Mouse (Mus musculus): ENCODE measurements around the gene Ugt1a7c. TPM values are rescaled to one million over a fixed set of nuclear protein-coding genes. Genes with fewer than 3 reads are reported as not detected.

Gene Ugt1a7c
- polyA plus RNA-seq, 1 experiment from 2014 or later, result 0.70 TPM

DNA sequence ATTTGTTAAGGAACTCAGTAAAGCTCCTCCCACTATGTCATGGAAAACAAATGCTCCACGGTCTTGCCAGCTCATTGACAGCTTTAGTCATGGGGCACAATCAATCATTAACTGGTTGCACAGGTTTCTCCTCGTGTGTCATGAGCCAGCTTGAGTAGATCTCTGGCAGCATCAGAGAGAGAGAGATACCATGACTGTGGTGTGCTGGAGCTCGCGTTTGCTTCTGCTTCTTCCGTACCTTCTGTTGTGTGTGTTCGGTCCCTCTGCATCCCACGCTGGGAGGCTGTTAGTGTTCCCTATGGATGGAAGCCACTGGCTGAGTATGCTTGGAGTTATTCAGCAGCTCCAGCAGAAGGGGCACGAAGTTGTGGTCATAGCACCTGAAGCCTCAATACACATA lies 117.0 kb downstream of the Ugt1a7c start, which contains the start of gene Ugt1a1:
TSS of gene Ugt1a1 (plus strand) at position 148 of the 400 bp plus-strand sequence.
- Histone ChIP-seq H3K36me3 (replicated peaks) (no peaks in the 10 kb centered on the region), H3K9ac (no peak within 1 kb of the TSS), H3K9me3 (peaks cover 52% of the 10 kb centered on the region), H3K4me2 (no peak within 1 kb of the TSS), H3K27ac (no peak within 1 kb of the TSS), H3K27me3 (no peaks in the 10 kb centered on the region), H3K4me1 (no peaks in the 10 kb centered on the region), H3K4me3 (replicated peaks) (no peak within 1 kb of the TSS)
- WGBS, result 70% methylated on average over 8 of the region's 8 CpGs
- ATAC-seq (ENCODE audit: low FRiP score), result no peak

DNA sequence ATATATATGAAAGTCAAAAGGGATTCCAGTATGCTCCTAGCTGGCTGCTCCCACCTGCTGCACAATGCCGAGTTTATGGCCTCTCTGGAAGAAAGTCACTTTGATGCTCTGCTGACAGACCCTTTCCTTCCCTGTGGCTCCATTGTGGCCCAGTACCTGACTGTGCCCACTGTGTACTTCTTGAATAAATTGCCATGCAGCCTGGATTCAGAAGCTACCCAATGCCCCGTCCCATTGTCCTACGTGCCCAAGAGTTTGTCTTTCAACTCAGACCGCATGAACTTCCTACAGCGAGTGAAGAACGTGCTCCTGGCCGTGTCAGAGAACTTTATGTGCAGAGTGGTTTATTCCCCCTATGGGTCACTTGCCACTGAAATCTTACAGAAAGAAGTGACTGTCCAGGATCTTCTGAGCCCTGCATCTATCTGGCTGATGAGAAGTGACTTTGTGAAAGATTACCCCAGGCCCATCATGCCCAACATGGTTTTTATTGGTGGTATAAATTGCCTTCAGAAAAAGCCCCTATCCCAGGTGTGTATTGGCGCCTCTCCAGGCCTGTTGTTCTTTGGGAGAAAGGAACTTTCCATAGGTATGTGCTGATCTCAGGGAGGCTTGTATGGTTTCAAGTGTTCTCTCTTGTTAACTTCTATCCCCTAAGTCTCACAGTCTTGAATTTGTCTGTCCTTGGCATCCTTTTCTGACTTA lies 117.6 kb downstream of the Ugt1a7c start:
- H3K4me2 ChIP-seq, result no peak overlapping the region
- ATAC-seq (ENCODE audit: low FRiP score), result peak; percentile 22
- H3K4me3 ChIP-seq (replicated peaks), result no peak overlapping the region
- H3K4me1 ChIP-seq, result no peaks in the 10 kb centered on the region
- H3K27me3 ChIP-seq, result no peaks in the 10 kb centered on the region
- no peaks in the 10 kb centered on the region for H3K36me3 ChIP-seq (replicated peaks)
- no peak overlapping the region for H3K27ac ChIP-seq
- 64% methylated on average over 8 of the region's 8 CpGs for whole genome bisulfite sequencing
- H3K9me3 ChIP-seq, result peaks cover 59% of the 10 kb centered on the region
- H3K9ac ChIP-seq, result no peak overlapping the region

- Histone ChIP-seq H3K36me3 (replicated peaks) (no peaks in the 10 kb centered on the region), H3K4me1 (no peaks in the 10 kb centered on the region), H3K27ac (no peak overlapping the region), H3K4me3 (replicated peaks) (no peak overlapping the region), H3K9me3 (peaks cover 61% of the 10 kb centered on the region), H3K4me2 (no peak overlapping the region), H3K27me3 (no peaks in the 10 kb centered on the region), H3K9ac (no peak overlapping the region)
- no peak for ATAC-seq (ENCODE audit: low FRiP score)
- WGBS, result 79% methylated on average over 1 of the region's 1 CpGs
Observed at GRCm38 (mm10) chr1:88213061-88213460, 118.2 kb downstream of the Ugt1a7c start.

- no peak overlapping the region for H3K27ac ChIP-seq
- no peaks in the 10 kb centered on the region for H3K36me3 ChIP-seq (replicated peaks)
- H3K27me3 ChIP-seq, result no peaks in the 10 kb centered on the region
- no peak overlapping the region for H3K4me2 ChIP-seq
- H3K4me1 ChIP-seq, result no peaks in the 10 kb centered on the region
- no peak overlapping the region for H3K4me3 ChIP-seq (replicated peaks)
- peaks cover 61% of the 10 kb centered on the region for H3K9me3 ChIP-seq
- H3K9ac ChIP-seq, result no peak overlapping the region
- ATAC-seq (ENCODE audit: low FRiP score), result no peak
- 86% methylated on average over 2 of the region's 2 CpGs for WGBS
Observed at GRCm38 (mm10) chr1:88213766-88214461, 119.1 kb downstream of the Ugt1a7c start.

- no peak overlapping the region for H3K27ac ChIP-seq
- H3K9me3 ChIP-seq, result peaks cover 61% of the 10 kb centered on the region
- ATAC-seq (ENCODE audit: low FRiP score), result no peak
- H3K4me3 ChIP-seq (replicated peaks), result no peak overlapping the region
- no peak overlapping the region for H3K4me2 ChIP-seq
- no peaks in the 10 kb centered on the region for H3K27me3 ChIP-seq
- H3K9ac ChIP-seq, result no peak overlapping the region
- WGBS, result 82% methylated on average over 2 of the region's 2 CpGs
- no peaks in the 10 kb centered on the region for H3K36me3 ChIP-seq (replicated peaks)
- H3K4me1 ChIP-seq, result no peaks in the 10 kb centered on the region
Observed at GRCm38 (mm10) chr1:88214462-88214952, 119.6 kb downstream of the Ugt1a7c start.

GRCm38 (mm10) chr1:88215466-88216380 lies 120.9 kb downstream of the Ugt1a7c start:
- no peak overlapping the region for H3K4me3 ChIP-seq (replicated peaks)
- H3K36me3 ChIP-seq (replicated peaks), result no peaks in the 10 kb centered on the region
- H3K9me3 ChIP-seq, result peaks cover 61% of the 10 kb centered on the region
- WGBS, result 72% methylated on average over 10 of the region's 10 CpGs
- ATAC-seq (ENCODE audit: low FRiP score), result no peak
- H3K27ac ChIP-seq, result no peak overlapping the region
- H3K4me1 ChIP-seq, result no peaks in the 10 kb centered on the region
- H3K4me2 ChIP-seq, result no peak overlapping the region
- no peak overlapping the region for H3K9ac ChIP-seq
- H3K27me3 ChIP-seq, result no peaks in the 10 kb centered on the region

GRCm38 (mm10) chr1:88216551-88216950 lies 121.7 kb downstream of the Ugt1a7c start:
- peaks cover 58% of the 10 kb centered on the region for H3K9me3 ChIP-seq
- no peak for ATAC-seq (ENCODE audit: low FRiP score)
- H3K36me3 ChIP-seq (replicated peaks), result no peaks in the 10 kb centered on the region
- H3K9ac ChIP-seq, result no peak overlapping the region
- WGBS, result 57% methylated on average over 2 of the region's 2 CpGs
- H3K4me1 ChIP-seq, result no peaks in the 10 kb centered on the region
- no peak overlapping the region for H3K4me3 ChIP-seq (replicated peaks)
- no peak overlapping the region for H3K27ac ChIP-seq
- H3K4me2 ChIP-seq, result no peak overlapping the region
- H3K27me3 ChIP-seq, result no peaks in the 10 kb centered on the region

DNA sequence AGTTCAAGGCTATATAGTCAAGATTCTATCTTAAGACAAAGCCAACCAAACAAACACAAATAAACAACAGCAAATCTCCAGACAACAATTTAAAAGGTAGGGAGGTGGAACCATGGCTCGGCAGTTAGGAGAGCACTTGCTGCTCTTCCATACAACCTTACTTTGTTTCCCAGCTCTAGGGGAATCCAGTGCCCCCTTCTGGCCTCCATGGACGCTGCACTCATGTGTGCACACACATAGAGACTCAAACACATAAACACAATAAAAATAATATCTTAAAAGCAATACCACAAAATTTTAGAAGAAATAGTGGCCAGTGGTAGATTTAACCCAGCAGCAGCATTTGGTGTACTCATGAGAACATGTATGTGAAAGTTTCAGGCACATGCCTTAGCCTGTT lies 122.3 kb downstream of the Ugt1a7c start:
- H3K27ac ChIP-seq, result no peak overlapping the region
- H3K4me3 ChIP-seq (replicated peaks), result no peak overlapping the region
- H3K27me3 ChIP-seq, result no peaks in the 10 kb centered on the region
- peaks cover 54% of the 10 kb centered on the region for H3K9me3 ChIP-seq
- 64% methylated on average over 2 of the region's 2 CpGs for WGBS
- no peak overlapping the region for H3K9ac ChIP-seq
- H3K4me2 ChIP-seq, result no peak overlapping the region
- no peaks in the 10 kb centered on the region for H3K36me3 ChIP-seq (replicated peaks)
- ATAC-seq (ENCODE audit: low FRiP score), result no peak
- H3K4me1 ChIP-seq, result no peaks in the 10 kb centered on the region

DNA sequence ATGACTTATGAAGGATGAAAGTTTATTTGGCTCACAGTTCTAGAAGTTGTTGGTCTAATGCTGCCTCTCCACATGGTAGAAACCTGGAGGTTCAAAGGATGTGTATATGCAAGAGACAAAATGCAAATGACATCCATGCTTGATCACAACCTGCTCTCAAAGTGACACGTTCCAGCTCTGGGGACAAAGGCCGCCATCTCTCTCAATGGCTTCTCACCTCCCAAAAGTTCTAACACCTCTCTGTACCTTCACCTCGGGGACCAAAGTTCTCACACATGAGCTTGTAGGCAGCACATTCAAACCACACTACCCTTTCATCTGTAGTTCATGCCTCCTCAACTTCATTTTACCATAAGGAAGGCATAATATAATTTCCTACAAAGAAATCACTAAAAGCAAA lies 122.7 kb downstream of the Ugt1a7c start:
- no peak overlapping the region for H3K9ac ChIP-seq
- H3K27ac ChIP-seq, result no peak overlapping the region
- H3K9me3 ChIP-seq, result peaks cover 52% of the 10 kb centered on the region
- H3K4me1 ChIP-seq, result no peaks in the 10 kb centered on the region
- no peak overlapping the region for H3K4me3 ChIP-seq (replicated peaks)
- ATAC-seq (ENCODE audit: low FRiP score), result no peak
- H3K36me3 ChIP-seq (replicated peaks), result no peaks in the 10 kb centered on the region
- no peak overlapping the region for H3K4me2 ChIP-seq
- 45% methylated on average over 3 of the region's 3 CpGs for WGBS
- no peaks in the 10 kb centered on the region for H3K27me3 ChIP-seq

GRCm38 (mm10) chr1:88218051-88218450 lies 123.2 kb downstream of the Ugt1a7c start:
- Histone ChIP-seq H3K9me3 (peaks cover 47% of the 10 kb centered on the region), H3K4me1 (no peaks in the 10 kb centered on the region), H3K27me3 (no peaks in the 10 kb centered on the region), H3K36me3 (replicated peaks) (no peaks in the 10 kb centered on the region), H3K9ac (no peak overlapping the region), H3K4me2 (no peak overlapping the region), H3K27ac (no peak overlapping the region), H3K4me3 (replicated peaks) (no peak overlapping the region)
- 74% methylated on average over 9 of the region's 9 CpGs for WGBS
- no peak for ATAC-seq (ENCODE audit: low FRiP score)

GRCm38 (mm10) chr1:88218591-88218990 lies 123.7 kb downstream of the Ugt1a7c start:
- H3K27me3 ChIP-seq, result no peaks in the 10 kb centered on the region
- WGBS, result 51% methylated on average over 4 of the region's 4 CpGs
- H3K9ac ChIP-seq, result no peak overlapping the region
- no peaks in the 10 kb centered on the region for H3K36me3 ChIP-seq (replicated peaks)
- peaks cover 42% of the 10 kb centered on the region for H3K9me3 ChIP-seq
- no peak for ATAC-seq (ENCODE audit: low FRiP score)
- no peak overlapping the region for H3K4me2 ChIP-seq
- no peak overlapping the region for H3K27ac ChIP-seq
- no peaks in the 10 kb centered on the region for H3K4me1 ChIP-seq
- no peak overlapping the region for H3K4me3 ChIP-seq (replicated peaks)

DNA sequence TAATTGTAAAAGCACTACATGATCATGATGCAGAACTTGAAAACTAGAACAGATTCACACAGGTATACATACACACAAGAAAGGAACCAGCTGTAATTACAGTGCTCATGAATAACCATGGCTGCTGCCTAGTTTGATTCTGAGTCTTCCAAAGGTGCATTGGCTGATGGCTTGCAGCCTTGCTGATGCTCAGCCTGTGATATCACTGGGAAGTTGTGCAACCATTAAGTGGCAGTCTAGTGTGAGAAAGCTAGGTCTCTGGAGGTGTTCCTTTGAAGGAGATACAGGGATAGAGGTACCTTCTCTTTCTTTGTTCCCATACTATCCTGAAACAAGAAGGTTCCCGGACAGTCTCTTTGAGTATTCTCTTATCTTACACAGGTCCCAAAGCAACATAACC lies 124.2 kb downstream of the Ugt1a7c start:
- no peak overlapping the region for H3K27ac ChIP-seq
- ATAC-seq (ENCODE audit: low FRiP score), result no peak
- no peak overlapping the region for H3K4me2 ChIP-seq
- H3K4me1 ChIP-seq, result no peaks in the 10 kb centered on the region
- peaks cover 37% of the 10 kb centered on the region for H3K9me3 ChIP-seq
- 18% methylated on average over 1 of the region's 1 CpGs for WGBS
- no peaks in the 10 kb centered on the region for H3K36me3 ChIP-seq (replicated peaks)
- H3K9ac ChIP-seq, result no peak overlapping the region
- no peaks in the 10 kb centered on the region for H3K27me3 ChIP-seq
- no peak overlapping the region for H3K4me3 ChIP-seq (replicated peaks)

Measured in forebrain, embryonic 12.5 days (tissue).